Mouse (Mus musculus) right cerebral cortex, postnatal 10 days (tissue): Measurements from ENCODE around the gene Spesp1.

Source experiments
- DNase-seq, 2 experiments: peaks; one replicate each; pipeline ENCODE4 v3.0.0; 2021; ENCODE audit warnings: low spot score in 2 of 2

The Spesp1 gene

GRCm38 (mm10) chr9:62281991-62282390, at the start of gene Spesp1:
Gene Spesp1 (minus strand): TSS chr9:62282208.
- DNase-seq = no peak

GRCm38 (mm10) chr9:62325965-62326364, 44.0 kb upstream of the Spesp1 start:
- DNase-seq = no peak

GRCm38 (mm10) chr9:62323816-62324215, 41.8 kb upstream of the Spesp1 start:
- DNase-seq = no peak

- no peak for DNase-seq
Observed at GRCm38 (mm10) chr9:62318729-62319128, 36.7 kb upstream of the Spesp1 start.

GRCm38 (mm10) chr9:62315556-62315955, 33.5 kb upstream of the Spesp1 start:
- DNase-seq = no peak

- no peak for DNase-seq
Observed at GRCm38 (mm10) chr9:62296891-62297290, 14.9 kb upstream of the Spesp1 start.

GRCm38 (mm10) chr9:62295006-62295698, 13.1 kb upstream of the Spesp1 start:
- DNase-seq = peak; percentile 81 to 90

GRCm38 (mm10) chr9:62287633-62288025, 5.6 kb upstream of the Spesp1 start:
- DNase-seq = no peak

GRCm38 (mm10) chr9:62286967-62287632, 5.1 kb upstream of the Spesp1 start:
- peak; percentile 78 to 90 for DNase-seq

- peak; percentile 74 to 84 for DNase-seq
Observed at GRCm38 (mm10) chr9:62284266-62284665, 2.3 kb upstream of the Spesp1 start.

- DNase-seq = peak in 1 of 2 experiments; percentile 66
Observed at GRCm38 (mm10) chr9:62276899-62277298, 5.1 kb downstream of the Spesp1 start.

GRCm38 (mm10) chr9:62270775-62271399, 11.1 kb downstream of the Spesp1 start:
- no peak for DNase-seq

GRCm38 (mm10) chr9:62269161-62269560, 12.8 kb downstream of the Spesp1 start:
- no peak for DNase-seq

- DNase-seq = no peak
Observed at GRCm38 (mm10) chr9:62265278-62265677, 16.7 kb downstream of the Spesp1 start.

GRCm38 (mm10) chr9:62263652-62264051, 18.4 kb downstream of the Spesp1 start:
- no peak for DNase-seq

GRCm38 (mm10) chr9:62261406-62261805, 20.6 kb downstream of the Spesp1 start:
- no peak for DNase-seq

- no peak for DNase-seq
Observed at GRCm38 (mm10) chr9:62261006-62261405, 21.0 kb downstream of the Spesp1 start.

- peak; percentile 58 to 69 for DNase-seq
Observed at GRCm38 (mm10) chr9:62258005-62258404, 24.0 kb downstream of the Spesp1 start.

GRCm38 (mm10) chr9:62255896-62256576, 26.0 kb downstream of the Spesp1 start:
- DNase-seq = peak; percentile 49 to 50

GRCm38 (mm10) chr9:62253736-62254443, 28.1 kb downstream of the Spesp1 start:
- DNase-seq = peak in 1 of 2 experiments; percentile 52

- peak in 1 of 2 experiments; percentile 50 for DNase-seq
Observed at GRCm38 (mm10) chr9:62250296-62250695, 31.7 kb downstream of the Spesp1 start.
